Mouse (Mus musculus): ENCODE data around the gene 4930502E18Rik. TPM values are rescaled to one million over a fixed set of nuclear protein-coding genes. Genes with fewer than 3 reads are reported as not detected.
"Not testable (repeated sequence)": the region's sequence is repeated elsewhere in the genome, so short reads cannot be mapped to it uniquely, and the experiment has no call there.

4930502E18Rik gene
- 0.19 and 0.21 TPM in 2 replicates for polyA plus RNA-seq (2014; fragmentation: Nextera tagmentation; extraction: Ambion mirVana)

GRCm38 (mm10) chrX:53724596-53724995 lies at the start of gene 4930502E18Rik:
TSS of gene 4930502E18Rik (plus strand) at chrX:53724826.
- Histone ChIP-seq H3K4me2 (no peak within 1 kb of the TSS), H3K27ac (ENCODE audit: low read depth, low read length) (no peak within 1 kb of the TSS), H3K4me3 (ENCODE audit: low read depth, low read length) (no peak within 1 kb of the TSS), H3K27me3 (replicated peaks; ENCODE audit: control insufficient read depth, insufficient read depth, low read length) (no peaks in the 10 kb centered on the region), H3K4me1 (replicated peaks; ENCODE audit: control insufficient read depth, insufficient read depth, low read length) (no peaks in the 10 kb centered on the region), H3K9me3 (ENCODE audit: control insufficient read depth, low read length) (no peaks in the 10 kb centered on the region), H3K9ac (ENCODE audit: low read depth, low read length) (no peak within 1 kb of the TSS), H3K36me3 (ENCODE audit: control insufficient read depth, insufficient read depth, low read length) (no peaks in the 10 kb centered on the region)
- no peak for ATAC-seq (replicated peaks; ENCODE audit: low FRiP score)
- WGBS, result 78% methylated on average over 11 of the region's 11 CpGs
- no peak for DNase-seq (ENCODE audit: low spot score)

GRCm38 (mm10) chrX:53676943-53677342 lies 47.7 kb upstream of the 4930502E18Rik start:
- DNase-seq (ENCODE audit: low spot score); H3K4me3 ChIP-seq (ENCODE audit: low read depth, low read length); H3K4me2 ChIP-seq; ATAC-seq (replicated peaks; ENCODE audit: low FRiP score); H3K9me3 ChIP-seq (ENCODE audit: control insufficient read depth, low read length); H3K27ac ChIP-seq (ENCODE audit: low read depth, low read length); H3K27me3 ChIP-seq (replicated peaks; ENCODE audit: control insufficient read depth, insufficient read depth, low read length); H3K9ac ChIP-seq (ENCODE audit: low read depth, low read length); H3K36me3 ChIP-seq (ENCODE audit: control insufficient read depth, insufficient read depth, low read length); H3K4me1 ChIP-seq (replicated peaks; ENCODE audit: control insufficient read depth, insufficient read depth, low read length): not testable (repeated sequence)
- 0% methylated on average over 1 of the region's 2 CpGs for WGBS

GRCm38 (mm10) chrX:53682650-53683049 lies 42.0 kb upstream of the 4930502E18Rik start:
- DNase-seq (ENCODE audit: low spot score); H3K9ac ChIP-seq (ENCODE audit: low read depth, low read length); H3K4me1 ChIP-seq (replicated peaks; ENCODE audit: control insufficient read depth, insufficient read depth, low read length); H3K4me2 ChIP-seq; H3K36me3 ChIP-seq (ENCODE audit: control insufficient read depth, insufficient read depth, low read length); H3K9me3 ChIP-seq (ENCODE audit: control insufficient read depth, low read length); H3K27ac ChIP-seq (ENCODE audit: low read depth, low read length); H3K4me3 ChIP-seq (ENCODE audit: low read depth, low read length); H3K27me3 ChIP-seq (replicated peaks; ENCODE audit: control insufficient read depth, insufficient read depth, low read length); ATAC-seq (replicated peaks; ENCODE audit: low FRiP score): not testable (repeated sequence)
- 55% methylated on average over 2 of the region's 3 CpGs for WGBS

- not testable (repeated sequence) for H3K4me1 ChIP-seq (replicated peaks; ENCODE audit: control insufficient read depth, insufficient read depth, low read length); DNase-seq (ENCODE audit: low spot score); H3K4me2 ChIP-seq; H3K27ac ChIP-seq (ENCODE audit: low read depth, low read length); H3K36me3 ChIP-seq (ENCODE audit: control insufficient read depth, insufficient read depth, low read length); H3K9me3 ChIP-seq (ENCODE audit: control insufficient read depth, low read length); H3K4me3 ChIP-seq (ENCODE audit: low read depth, low read length); H3K9ac ChIP-seq (ENCODE audit: low read depth, low read length); ATAC-seq (replicated peaks; ENCODE audit: low FRiP score); H3K27me3 ChIP-seq (replicated peaks; ENCODE audit: control insufficient read depth, insufficient read depth, low read length)
- 60% methylated on average over 2 of the region's 4 CpGs for WGBS
Observed at GRCm38 (mm10) chrX:53684676-53685075, 40.0 kb upstream of the 4930502E18Rik start.

- H3K9ac ChIP-seq (ENCODE audit: low read depth, low read length), result no peak overlapping the region
- DNase-seq (ENCODE audit: low spot score), result no peak
- H3K4me1 ChIP-seq (replicated peaks; ENCODE audit: control insufficient read depth, insufficient read depth, low read length), result no peaks in the 10 kb centered on the region
- H3K4me3 ChIP-seq (ENCODE audit: low read depth, low read length), result no peak overlapping the region
- H3K27me3 ChIP-seq (replicated peaks; ENCODE audit: control insufficient read depth, insufficient read depth, low read length), result no peaks in the 10 kb centered on the region; the same call in 1 of the 2 replicates
- 68% methylated on average over 2 of the region's 2 CpGs for WGBS
- H3K36me3 ChIP-seq (ENCODE audit: control insufficient read depth, insufficient read depth, low read length), result no peaks in the 10 kb centered on the region
- H3K9me3 ChIP-seq (ENCODE audit: control insufficient read depth, low read length), result no peaks in the 10 kb centered on the region
- ATAC-seq (replicated peaks; ENCODE audit: low FRiP score), result no peak
- H3K27ac ChIP-seq (ENCODE audit: low read depth, low read length), result no peak overlapping the region
- H3K4me2 ChIP-seq, result no peak overlapping the region
Observed at GRCm38 (mm10) chrX:53692065-53692464, 32.6 kb upstream of the 4930502E18Rik start.

- no peaks in the 10 kb centered on the region; the same call in 1 of the 2 replicates for H3K27me3 ChIP-seq (replicated peaks; ENCODE audit: control insufficient read depth, insufficient read depth, low read length)
- no peaks in the 10 kb centered on the region for H3K9me3 ChIP-seq (ENCODE audit: control insufficient read depth, low read length)
- H3K4me3 ChIP-seq (ENCODE audit: low read depth, low read length), result no peak overlapping the region
- H3K27ac ChIP-seq (ENCODE audit: low read depth, low read length), result no peak overlapping the region
- ATAC-seq (replicated peaks; ENCODE audit: low FRiP score) (no peak), DNase-seq (ENCODE audit: low spot score) (no peak)
- H3K36me3 ChIP-seq (ENCODE audit: control insufficient read depth, insufficient read depth, low read length), result no peaks in the 10 kb centered on the region
- 63% methylated on average over 2 of the region's 2 CpGs for WGBS
- no peak overlapping the region for H3K4me2 ChIP-seq
- H3K9ac ChIP-seq (ENCODE audit: low read depth, low read length), result no peak overlapping the region
- no peaks in the 10 kb centered on the region for H3K4me1 ChIP-seq (replicated peaks; ENCODE audit: control insufficient read depth, insufficient read depth, low read length)
Observed at GRCm38 (mm10) chrX:53693141-53693540, 31.5 kb upstream of the 4930502E18Rik start.

GRCm38 (mm10) chrX:53694008-53694777 lies 30.4 kb upstream of the 4930502E18Rik start:
- no peaks in the 10 kb centered on the region for H3K9me3 ChIP-seq (ENCODE audit: control insufficient read depth, low read length)
- DNase-seq (ENCODE audit: low spot score) (no peak), ATAC-seq (replicated peaks; ENCODE audit: low FRiP score) (no peak)
- no peak overlapping the region for H3K4me3 ChIP-seq (ENCODE audit: low read depth, low read length)
- no peaks in the 10 kb centered on the region for H3K4me1 ChIP-seq (replicated peaks; ENCODE audit: control insufficient read depth, insufficient read depth, low read length)
- H3K36me3 ChIP-seq (ENCODE audit: control insufficient read depth, insufficient read depth, low read length), result no peaks in the 10 kb centered on the region
- no peak overlapping the region for H3K4me2 ChIP-seq
- no peak overlapping the region for H3K9ac ChIP-seq (ENCODE audit: low read depth, low read length)
- no peaks in the 10 kb centered on the region; the same call in 1 of the 2 replicates for H3K27me3 ChIP-seq (replicated peaks; ENCODE audit: control insufficient read depth, insufficient read depth, low read length)
- no peak overlapping the region for H3K27ac ChIP-seq (ENCODE audit: low read depth, low read length)
- WGBS, result 73% methylated on average over 9 of the region's 9 CpGs

- 72% methylated on average over 2 of the region's 2 CpGs for WGBS
- Histone ChIP-seq H3K4me2 (no peak overlapping the region), H3K9ac (ENCODE audit: low read depth, low read length) (no peak overlapping the region), H3K4me3 (ENCODE audit: low read depth, low read length) (no peak overlapping the region), H3K27me3 (replicated peaks; ENCODE audit: control insufficient read depth, insufficient read depth, low read length) (no peaks in the 10 kb centered on the region), H3K4me1 (replicated peaks; ENCODE audit: control insufficient read depth, insufficient read depth, low read length) (no peaks in the 10 kb centered on the region), H3K36me3 (ENCODE audit: control insufficient read depth, insufficient read depth, low read length) (no peaks in the 10 kb centered on the region), H3K9me3 (ENCODE audit: control insufficient read depth, low read length) (no peaks in the 10 kb centered on the region), H3K27ac (ENCODE audit: low read depth, low read length) (no peak overlapping the region)
- no peak for DNase-seq (ENCODE audit: low spot score)
- ATAC-seq (replicated peaks; ENCODE audit: low FRiP score), result no peak
Observed at GRCm38 (mm10) chrX:53699225-53699624, 25.4 kb upstream of the 4930502E18Rik start.

GRCm38 (mm10) chrX:53702673-53703072 lies 22.0 kb upstream of the 4930502E18Rik start:
- ATAC-seq (replicated peaks; ENCODE audit: low FRiP score), result no peak
- no peaks in the 10 kb centered on the region for H3K9me3 ChIP-seq (ENCODE audit: control insufficient read depth, low read length)
- H3K36me3 ChIP-seq (ENCODE audit: control insufficient read depth, insufficient read depth, low read length), result no peaks in the 10 kb centered on the region
- no peaks in the 10 kb centered on the region for H3K27me3 ChIP-seq (replicated peaks; ENCODE audit: control insufficient read depth, insufficient read depth, low read length)
- H3K9ac ChIP-seq (ENCODE audit: low read depth, low read length), result no peak overlapping the region
- no peak overlapping the region for H3K4me2 ChIP-seq
- no peaks in the 10 kb centered on the region for H3K4me1 ChIP-seq (replicated peaks; ENCODE audit: control insufficient read depth, insufficient read depth, low read length)
- no peak for DNase-seq (ENCODE audit: low spot score)
- H3K27ac ChIP-seq (ENCODE audit: low read depth, low read length), result no peak overlapping the region
- WGBS, result 79% methylated on average over 3 of the region's 3 CpGs
- H3K4me3 ChIP-seq (ENCODE audit: low read depth, low read length), result no peak overlapping the region

Data from liver, embryonic 11.5 days (tissue).